Mouse (Mus musculus): ENCODE measurements around the gene Taar7b. TPM values are rescaled to one million over a fixed set of nuclear protein-coding genes. Genes with fewer than 3 reads are reported as not detected.

Taar7b gene
- polyA plus RNA-seq (2012; rRNA removed): not detected in 2 replicates

DNA sequence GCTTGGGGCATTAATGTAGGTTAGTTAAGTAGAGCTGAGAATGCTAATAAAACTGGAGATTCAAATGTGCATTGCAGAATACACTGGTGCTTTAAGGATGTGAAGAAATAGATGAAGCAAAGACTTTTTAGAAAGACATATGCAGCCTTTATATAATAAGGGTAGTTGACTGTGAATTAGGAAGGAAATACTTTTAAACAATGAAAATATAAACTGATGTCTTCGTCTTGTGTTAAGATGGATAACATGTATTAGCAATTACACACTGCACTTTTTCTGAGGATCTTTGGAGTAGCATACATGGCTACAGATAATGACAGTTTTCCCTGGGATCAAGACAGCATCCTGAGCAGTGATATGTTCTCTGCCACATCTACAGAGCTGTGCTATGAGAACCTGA, at the start of gene Taar7b:
Gene Taar7b (plus strand): TSS at position 301 of the 400 bp plus-strand sequence.
- Histone ChIP-seq H3K36me3 (ENCODE audit: control insufficient read depth, insufficient read depth, low read length) (no peaks in the 10 kb centered on the region), H3K27ac (ENCODE audit: control insufficient read depth, insufficient read depth, low read length) (no peak within 1 kb of the TSS), H3K27me3 (ENCODE audit: control insufficient read depth, insufficient read depth, low read length) (no peaks in the 10 kb centered on the region), H3K4me1 (replicated peaks; ENCODE audit: control insufficient read depth, insufficient read depth, low read length) (no peaks in the 10 kb centered on the region), H3K4me3 (ENCODE audit: control insufficient read depth, insufficient read depth, low read length) (no peak within 1 kb of the TSS)
- TF ChIP-seq CTCF (IDR thresholded peaks at IDR 0.05; ENCODE audit: borderline replicate concordance, control insufficient read depth, extremely low read depth, insufficient read depth, low read length, poor library complexity) (no peak), POLR2A (IDR thresholded peaks at IDR 0.05; ENCODE audit: control insufficient read depth, extremely low read depth, insufficient read depth, low read length, poor library complexity) (no peak)
- DNase-seq: no peak
- 98% methylated on average over 1 of the region's 1 CpGs for WGBS

DNA sequence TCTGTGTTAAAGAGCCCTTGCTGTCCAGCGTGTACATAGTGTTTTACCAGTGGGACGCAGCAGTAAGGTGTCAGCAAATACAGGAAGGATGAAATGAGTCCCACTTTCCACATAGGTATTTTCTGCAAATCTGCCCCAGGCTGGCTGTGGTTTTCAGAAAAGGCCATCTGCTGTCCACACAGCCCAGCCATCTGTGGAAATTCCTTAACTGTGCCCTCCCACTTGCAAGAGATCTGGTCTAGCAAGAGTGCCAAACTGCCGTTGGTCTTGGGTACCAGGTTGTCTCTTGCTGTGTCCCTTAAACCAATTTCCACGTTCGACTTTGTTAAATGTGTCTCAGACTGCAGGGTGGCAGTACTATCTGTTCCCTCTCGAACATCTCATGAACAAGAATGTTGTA, 48.0 kb upstream of the Taar7b start:
- Histone ChIP-seq H3K4me3 (ENCODE audit: control insufficient read depth, insufficient read depth, low read length) (no peak overlapping the region), H3K27me3 (ENCODE audit: control insufficient read depth, insufficient read depth, low read length) (no peaks in the 10 kb centered on the region), H3K4me1 (replicated peaks; ENCODE audit: control insufficient read depth, insufficient read depth, low read length) (no peaks in the 10 kb centered on the region), H3K36me3 (ENCODE audit: control insufficient read depth, insufficient read depth, low read length) (no peaks in the 10 kb centered on the region), H3K27ac (ENCODE audit: control insufficient read depth, insufficient read depth, low read length) (no peak overlapping the region)
- 87% methylated on average over 6 of the region's 6 CpGs for WGBS
- DNase-seq: no peak
- TF ChIP-seq POLR2A (IDR thresholded peaks at IDR 0.05; ENCODE audit: control insufficient read depth, extremely low read depth, insufficient read depth, low read length, poor library complexity) (no peak), CTCF (IDR thresholded peaks at IDR 0.05; ENCODE audit: borderline replicate concordance, control insufficient read depth, extremely low read depth, insufficient read depth, low read length, poor library complexity) (no peak)

DNA sequence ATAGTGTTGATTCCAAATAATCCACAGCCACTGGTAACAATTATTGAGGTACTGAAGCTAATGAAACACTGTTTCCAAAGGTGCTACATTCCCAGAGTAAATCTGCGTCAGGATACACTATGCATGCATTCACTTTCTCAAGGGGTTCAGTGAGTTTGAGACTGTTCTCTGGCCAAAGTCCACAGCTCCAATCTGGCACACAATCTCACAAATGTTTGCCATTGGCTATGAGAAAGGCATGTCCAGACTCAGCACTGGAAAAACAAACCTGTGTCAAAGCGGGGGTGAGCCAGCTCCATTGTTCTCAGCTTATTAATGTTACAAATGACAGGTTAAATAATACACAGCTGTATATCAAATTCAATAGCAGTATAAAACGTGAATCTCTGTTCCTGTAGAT, 40.7 kb upstream of the Taar7b start:
- DNase-seq: no peak
- Histone ChIP-seq H3K36me3 (ENCODE audit: control insufficient read depth, insufficient read depth, low read length) (no peaks in the 10 kb centered on the region), H3K4me3 (ENCODE audit: control insufficient read depth, insufficient read depth, low read length) (no peak overlapping the region), H3K4me1 (replicated peaks; ENCODE audit: control insufficient read depth, insufficient read depth, low read length) (no peaks in the 10 kb centered on the region), H3K27me3 (ENCODE audit: control insufficient read depth, insufficient read depth, low read length) (no peaks in the 10 kb centered on the region), H3K27ac (ENCODE audit: control insufficient read depth, insufficient read depth, low read length) (no peak overlapping the region)
- 85% methylated on average over 3 of the region's 3 CpGs for WGBS
- TF ChIP-seq CTCF (IDR thresholded peaks at IDR 0.05; ENCODE audit: borderline replicate concordance, control insufficient read depth, extremely low read depth, insufficient read depth, low read length, poor library complexity) (no peak), POLR2A (IDR thresholded peaks at IDR 0.05; ENCODE audit: control insufficient read depth, extremely low read depth, insufficient read depth, low read length, poor library complexity) (no peak)

- WGBS: 75% methylated on average over 13 of the region's 13 CpGs
- no peak for TF ChIP-seq POLR2A (IDR thresholded peaks at IDR 0.05; ENCODE audit: control insufficient read depth, extremely low read depth, insufficient read depth, low read length, poor library complexity)
- no peak for TF ChIP-seq CTCF (IDR thresholded peaks at IDR 0.05; ENCODE audit: borderline replicate concordance, control insufficient read depth, extremely low read depth, insufficient read depth, low read length, poor library complexity)
- H3K4me1 ChIP-seq (replicated peaks; ENCODE audit: control insufficient read depth, insufficient read depth, low read length): no peaks in the 10 kb centered on the region
- no peak within 1 kb of the TSS for H3K4me3 ChIP-seq (ENCODE audit: control insufficient read depth, insufficient read depth, low read length)
- no peaks in the 10 kb centered on the region for H3K36me3 ChIP-seq (ENCODE audit: control insufficient read depth, insufficient read depth, low read length)
- H3K27ac ChIP-seq (ENCODE audit: control insufficient read depth, insufficient read depth, low read length): no peak within 1 kb of the TSS
- no peak for DNase-seq
- no peaks in the 10 kb centered on the region for H3K27me3 ChIP-seq (ENCODE audit: control insufficient read depth, insufficient read depth, low read length)
Measured at GRCm38 (mm10) chr10:23960444-23960915, 39.3 kb upstream of the Taar7b start, which contains the start of gene Taar4. TSS of gene Taar4 (plus strand) at chr10:23960494.

GRCm38 (mm10) chr10:23963444-23963843, 36.3 kb upstream of the Taar7b start:
- Histone ChIP-seq H3K4me3 (ENCODE audit: control insufficient read depth, insufficient read depth, low read length) (no peak overlapping the region), H3K27ac (ENCODE audit: control insufficient read depth, insufficient read depth, low read length) (no peak overlapping the region), H3K36me3 (ENCODE audit: control insufficient read depth, insufficient read depth, low read length) (no peaks in the 10 kb centered on the region), H3K4me1 (replicated peaks; ENCODE audit: control insufficient read depth, insufficient read depth, low read length) (no peaks in the 10 kb centered on the region), H3K27me3 (ENCODE audit: control insufficient read depth, insufficient read depth, low read length) (no peaks in the 10 kb centered on the region)
- no peak for DNase-seq
- WGBS: 73% methylated on average over 3 of the region's 3 CpGs
- TF ChIP-seq POLR2A (IDR thresholded peaks at IDR 0.05; ENCODE audit: control insufficient read depth, extremely low read depth, insufficient read depth, low read length, poor library complexity) (no peak), CTCF (IDR thresholded peaks at IDR 0.05; ENCODE audit: borderline replicate concordance, control insufficient read depth, extremely low read depth, insufficient read depth, low read length, poor library complexity) (no peak)

DNA sequence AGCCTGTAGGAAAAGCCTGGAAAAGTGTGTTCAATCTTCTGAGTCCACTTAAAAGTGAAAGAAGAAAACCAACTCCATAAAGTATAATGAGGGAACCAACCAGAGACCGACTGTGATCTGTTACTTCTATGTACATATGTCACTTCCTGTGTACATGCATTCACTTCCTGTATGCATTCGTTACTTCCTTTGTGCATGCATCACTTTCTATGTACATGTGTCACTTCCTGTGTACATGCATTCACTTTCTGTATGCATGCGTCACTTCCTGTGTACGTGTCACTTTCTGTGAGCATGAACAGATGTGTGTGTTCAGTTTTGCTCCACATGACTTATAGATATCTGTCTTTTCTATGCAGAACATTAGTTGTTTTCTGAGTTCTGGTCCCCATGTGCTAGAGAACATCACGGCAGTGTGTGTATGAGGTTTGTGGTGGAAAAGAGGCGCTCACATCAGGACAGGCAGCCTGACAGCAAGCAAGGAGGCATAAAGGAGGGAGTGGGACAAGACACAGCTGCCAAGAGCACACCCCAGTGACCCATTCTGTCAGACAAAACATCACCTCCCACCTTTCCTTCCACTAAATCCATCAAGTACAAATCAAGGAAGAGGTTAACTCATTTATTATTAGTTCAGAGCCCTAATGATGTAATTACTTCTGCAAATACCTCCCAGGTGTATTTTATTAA, 34.7 kb upstream of the Taar7b start:
- H3K27me3 ChIP-seq (ENCODE audit: control insufficient read depth, insufficient read depth, low read length): no peaks in the 10 kb centered on the region
- no peaks in the 10 kb centered on the region for H3K4me1 ChIP-seq (replicated peaks; ENCODE audit: control insufficient read depth, insufficient read depth, low read length)
- 93% methylated on average over 6 of the region's 6 CpGs for WGBS
- H3K4me3 ChIP-seq (ENCODE audit: control insufficient read depth, insufficient read depth, low read length): no peak overlapping the region
- no peak overlapping the region for H3K27ac ChIP-seq (ENCODE audit: control insufficient read depth, insufficient read depth, low read length)
- DNase-seq: no peak
- TF ChIP-seq CTCF (IDR thresholded peaks at IDR 0.05; ENCODE audit: borderline replicate concordance, control insufficient read depth, extremely low read depth, insufficient read depth, low read length, poor library complexity): no peak
- H3K36me3 ChIP-seq (ENCODE audit: control insufficient read depth, insufficient read depth, low read length): no peaks in the 10 kb centered on the region
